Mouse (Mus musculus) erythroblast, embryonic 14.5 days (primary cell): ENCODE results near the gene Tenm3. TPM values are rescaled to one million over a fixed set of nuclear protein-coding genes. Genes with fewer than 3 reads are reported as not detected.
"Not testable (repeated sequence)": the region's sequence is repeated elsewhere in the genome, so short reads cannot be mapped to it uniquely, and the experiment has no call there.

ENCODE experiments used
- H3K27me3 ChIP-seq: 2 replicates; pipeline ENCODE4 v1.6.1; 2012; ENCODE audit warnings: inconsistent platforms; ENCODE audit not compliant: control insufficient read depth
- H3K36me3 ChIP-seq: 2 replicates; pipeline ENCODE4 v1.6.1; 2012; ENCODE audit warnings: mild to moderate bottlenecking, inconsistent platforms; ENCODE audit not compliant: control insufficient read depth
- H3K4me1 ChIP-seq: 2 replicates; pipeline ENCODE4 v1.6.1; 2012; ENCODE audit warnings: inconsistent platforms; ENCODE audit not compliant: control insufficient read depth
- H3K4me3 ChIP-seq: replicated peaks from 2 replicates; pipeline ENCODE3; 2012; ENCODE audit warnings: moderate library complexity, mild to moderate bottlenecking, inconsistent platforms
- H3K9me3 ChIP-seq: 2 replicates; pipeline ENCODE4 v1.6.1; 2012; ENCODE audit warnings: low read length, inconsistent platforms, mixed read lengths; ENCODE audit not compliant: control insufficient read depth
- GATA1 ChIP-seq: IDR thresholded peaks from 2 replicates; pipeline ENCODE4 v1.6.1; 2012; ENCODE audit warnings: low read length, inconsistent platforms, mixed read lengths
- TAL1 ChIP-seq: IDR thresholded peaks from 3 replicates; pipeline ENCODE4 v1.6.1; 2012; ENCODE audit warnings: low read length, inconsistent platforms, mixed read lengths
- polyA plus RNA-seq: library from polyadenylated mRNA; stranded (reverse); fragments of >175 nt; gene quantifications from 2 replicates; pipeline ENCODE4 v1.2.3, GENCODE M21; 2012

The Tenm3 gene
- polyA plus RNA-seq, 1 experiment, result under 0.01 TPM

- Histone ChIP-seq H3K4me3 (no peak overlapping the region), H3K36me3 (no peaks in the 10 kb centered on the region), H3K9me3 (peaks cover 39% of the 10 kb centered on the region), H3K27me3 (no peaks in the 10 kb centered on the region), H3K4me1 (no peaks in the 10 kb centered on the region)
- TF ChIP-seq TAL1 (no peak), GATA1 (no peak)
Measured at GRCm38 (mm10) chr8:48199171-48199570, 644.6 kb downstream of the Tenm3 start.

- no peaks in the 10 kb centered on the region for H3K4me1 ChIP-seq
- H3K36me3 ChIP-seq, result no peaks in the 10 kb centered on the region
- H3K27me3 ChIP-seq, result no peaks in the 10 kb centered on the region
- TF ChIP-seq GATA1 (no peak), TAL1 (no peak)
- no peak overlapping the region for H3K4me3 ChIP-seq
- H3K9me3 ChIP-seq, result peaks cover 32% of the 10 kb centered on the region
Measured at GRCm38 (mm10) chr8:48195971-48196370, 647.8 kb downstream of the Tenm3 start.

GRCm38 (mm10) chr8:48188586-48188985, 655.2 kb downstream of the Tenm3 start:
- no peaks in the 10 kb centered on the region for H3K4me1 ChIP-seq
- TF ChIP-seq TAL1 (no peak), GATA1 (no peak)
- H3K4me3 ChIP-seq, result no peak overlapping the region
- H3K27me3 ChIP-seq, result no peaks in the 10 kb centered on the region
- H3K9me3 ChIP-seq, result peaks cover 9% of the 10 kb centered on the region; the same call in 1 of the 2 replicates
- no peaks in the 10 kb centered on the region for H3K36me3 ChIP-seq

GRCm38 (mm10) chr8:48183758-48184157, 660.0 kb downstream of the Tenm3 start:
- no peak for TF ChIP-seq GATA1
- TF ChIP-seq TAL1, result no peak
- Histone ChIP-seq H3K4me3 (no peak overlapping the region), H3K36me3 (no peaks in the 10 kb centered on the region), H3K4me1 (no peaks in the 10 kb centered on the region), H3K27me3 (no peaks in the 10 kb centered on the region), H3K9me3 (peaks cover 27% of the 10 kb centered on the region)

GRCm38 (mm10) chr8:48181000-48181399, 662.8 kb downstream of the Tenm3 start:
- peaks cover 21% of the 10 kb centered on the region for H3K9me3 ChIP-seq
- no peak overlapping the region for H3K4me3 ChIP-seq
- no peaks in the 10 kb centered on the region for H3K36me3 ChIP-seq
- no peaks in the 10 kb centered on the region for H3K4me1 ChIP-seq
- TF ChIP-seq TAL1 (no peak), GATA1 (no peak)
- H3K27me3 ChIP-seq, result no peaks in the 10 kb centered on the region

GRCm38 (mm10) chr8:48180146-48180545, 663.6 kb downstream of the Tenm3 start:
- not testable (repeated sequence) for H3K4me3 ChIP-seq, H3K27me3 ChIP-seq, H3K4me1 ChIP-seq, H3K36me3 ChIP-seq
- peaks cover 21% of the 10 kb centered on the region for H3K9me3 ChIP-seq

GRCm38 (mm10) chr8:48178993-48179392, 664.8 kb downstream of the Tenm3 start:
- TF ChIP-seq TAL1 (no peak), GATA1 (no peak)
- H3K9me3 ChIP-seq, result peaks cover 24% of the 10 kb centered on the region
- no peaks in the 10 kb centered on the region for H3K27me3 ChIP-seq
- H3K4me3 ChIP-seq, result no peak overlapping the region
- H3K4me1 ChIP-seq, result no peaks in the 10 kb centered on the region
- H3K36me3 ChIP-seq, result no peaks in the 10 kb centered on the region

- Histone ChIP-seq H3K4me1 (no peaks in the 10 kb centered on the region), H3K4me3 (no peak overlapping the region), H3K9me3 (peaks cover 23% of the 10 kb centered on the region), H3K36me3 (no peaks in the 10 kb centered on the region), H3K27me3 (no peaks in the 10 kb centered on the region)
- TF ChIP-seq TAL1 (no peak), GATA1 (no peak)
Measured at GRCm38 (mm10) chr8:48177876-48178275, 665.9 kb downstream of the Tenm3 start.
